ENCODE assay signal across 8 mouse cellular contexts in genomic region chr4:108458201-108458741, GRCm38 (mm10). TPM values are rescaled to one million over a fixed set of nuclear protein-coding genes. Genes with fewer than 3 reads are reported as not detected.
DNase-seq lines count a peak whose midpoint lies in the region; ATAC-seq and TF ChIP-seq lines count a peak whose summit lies in the region.

No protein-coding gene starts in this region.

- H3K36me3 ChIP-seq in kidney, embryonic 15.5 days: peaks cover 9% of the 10 kb centered on the region; the same call in 1 of the 2 replicates
- peaks cover 4% of the 10 kb centered on the region; the same call in 1 of the 2 replicates for H3K36me3 ChIP-seq in heart, embryonic 15.5 days
- H3K36me3 ChIP-seq in liver, postnatal 0 days (replicated peaks; ENCODE audit: insufficient read depth, low read length): no peaks in the 10 kb centered on the region
- H3K36me3 ChIP-seq in splenic B cell, adult 2 months (ENCODE audit: control insufficient read depth, insufficient read depth, low read length, poor library complexity, severe bottlenecking): 0 out of 2 replicates have a peak, but pooled peaks cover 2% of the 10 kb centered on the region

- peak overlapping the region; percentile 99 for H3K27ac ChIP-seq in kidney, embryonic 15.5 days
- H3K27ac ChIP-seq in bone marrow, adult 2 months (ENCODE audit: control insufficient read depth, insufficient read depth, low read depth, low read length, poor library complexity): no peak overlapping the region; the same call in 1 of the 2 replicates
- H3K27ac ChIP-seq in heart, embryonic 15.5 days: peak overlapping the region; percentile 97
- H3K27ac ChIP-seq in liver, postnatal 0 days (ENCODE audit: low read depth): peak overlapping the region; percentile 99

- 23% methylated on average over 5 of the region's 5 CpGs for WGBS in kidney, embryonic 15.5 days
- 3% methylated on average over 5 of the region's 5 CpGs for WGBS in bone marrow, adult 2 months
- 23% methylated on average over 5 of the region's 5 CpGs for WGBS in heart, embryonic 15.5 days
- WGBS in liver, postnatal 0 days (ENCODE audit: insufficient replicate concordance): 13% methylated on average over 5 of the region's 5 CpGs

- ATAC-seq in kidney, embryonic 15.5 days (replicated peaks; ENCODE audit: low FRiP score): no peak
- ATAC-seq in heart, embryonic 15.5 days (replicated peaks; ENCODE audit: insufficient number of reproducible peaks, insufficient read depth, low FRiP score, low read depth): no peak
- ATAC-seq in liver, postnatal 0 days: no peak

- H3K9me3 ChIP-seq in kidney, embryonic 15.5 days (replicated peaks): no peaks in the 10 kb centered on the region
- no peaks in the 10 kb centered on the region for H3K9me3 ChIP-seq in heart, embryonic 15.5 days (replicated peaks)
- no peaks in the 10 kb centered on the region for H3K9me3 ChIP-seq in liver, postnatal 0 days (ENCODE audit: low read length)

- no peak for TF ChIP-seq CTCF in bone marrow, adult 2 months (IDR thresholded peaks at IDR 0.05; ENCODE audit: control insufficient read depth, insufficient read depth, low read length)
- no peak for TF ChIP-seq CTCF in liver, postnatal 0 days (IDR thresholded peaks at IDR 0.05; ENCODE audit: low read depth)

- H3K4me3 ChIP-seq in kidney, embryonic 15.5 days (replicated peaks): peak overlapping the region; percentile 75
- peak overlapping the region; percentile 12 for H3K4me3 ChIP-seq in bone marrow, adult 2 months (replicated peaks; ENCODE audit: control insufficient read depth, low read depth, low read length)
- peak overlapping the region; percentile 61 for H3K4me3 ChIP-seq in heart, embryonic 15.5 days
- H3K4me3 ChIP-seq in liver, postnatal 0 days (ENCODE audit: low read depth, low read length): peak overlapping the region; percentile 98

- H3K4me2 ChIP-seq in kidney, embryonic 15.5 days: peak overlapping the region; percentile 88
- peak overlapping the region; percentile 87 for H3K4me2 ChIP-seq in heart, embryonic 15.5 days
- peak overlapping the region; percentile 89 for H3K4me2 ChIP-seq in liver, postnatal 0 days (ENCODE audit: low read depth, low read length)

- DNase-seq in kidney, postnatal 14 days: no peak
- DNase-seq in liver, postnatal 0 days: no peak
- peak; percentile 77 for DNase-seq in splenic B cell, adult 2 months (ENCODE audit: low read depth, low spot score)
- no peak for DNase-seq in left cerebral cortex, adult 11 months (ENCODE audit: low spot score)
- no peak for DNase-seq in yolk sac, embryonic 10.5 days (ENCODE audit: low spot score)

- TF ChIP-seq EP300 in liver, postnatal 0 days (IDR thresholded peaks at IDR 0.05; ENCODE audit: low read depth): no peak

- peaks cover 12% of the 10 kb centered on the region for H3K4me1 ChIP-seq in kidney, embryonic 15.5 days
- peaks cover 2% of the 10 kb centered on the region for H3K4me1 ChIP-seq in bone marrow, adult 2 months (ENCODE audit: control insufficient read depth, insufficient read depth, low read length)
- H3K4me1 ChIP-seq in heart, embryonic 15.5 days (replicated peaks): peaks cover 10% of the 10 kb centered on the region
- peaks cover 31% of the 10 kb centered on the region for H3K4me1 ChIP-seq in liver, postnatal 0 days (ENCODE audit: insufficient read depth)

- H3K27me3 ChIP-seq in kidney, embryonic 15.5 days: no peaks in the 10 kb centered on the region
- H3K27me3 ChIP-seq in heart, embryonic 15.5 days: no peaks in the 10 kb centered on the region
- no peaks in the 10 kb centered on the region for H3K27me3 ChIP-seq in liver, postnatal 0 days (ENCODE audit: insufficient read depth, low read length)
- H3K27me3 ChIP-seq in splenic B cell, adult 2 months (ENCODE audit: control insufficient read depth, insufficient read depth, low read length, poor library complexity, severe bottlenecking): no peaks in the 10 kb centered on the region

- peak overlapping the region; percentile 4; the same call in 1 of the 2 replicates for H3K9ac ChIP-seq in kidney, embryonic 15.5 days
- peak overlapping the region; percentile 89 for H3K9ac ChIP-seq in heart, embryonic 15.5 days
- peak overlapping the region; percentile 99 for H3K9ac ChIP-seq in liver, postnatal 0 days (replicated peaks)

- TF ChIP-seq POLR2A in bone marrow, adult 2 months (IDR thresholded peaks at IDR 0.05; ENCODE audit: borderline replicate concordance, control insufficient read depth, low read depth, low read length): no peak

RNA-seq across cellular contexts. Expression of gene Tut4, which starts 1.0 kb away (rescaled TPM):
- polyA plus RNA-seq in kidney, embryonic 15.5 days (2015; fragmentation: Nextera tagmentation; extraction: Ambion mirVana): 70.3 and 74.0 TPM in 2 replicates
- 11.5 and 16.6 TPM in 2 replicates for polyA plus RNA-seq in bone marrow, adult 2 months (2011; ENCODE audit: insufficient read depth, insufficient read length, low replicate concordance, missing spikeins)
- 38.0 and 43.5 TPM in 2 replicates for polyA plus RNA-seq in heart, embryonic 15.5 days (2015; fragmentation: Nextera tagmentation; extraction: Ambion mirVana)
- 29.1 and 30.9 TPM in 2 replicates for polyA plus RNA-seq in liver, postnatal 0 days (2015; fragmentation: Nextera tagmentation; extraction: Ambion mirVana)

RNA-seq across cellular contexts. Expression of gene Gpx7, which starts 51.5 kb away (rescaled TPM):
- 62.3 and 69.4 TPM in 2 replicates for polyA plus RNA-seq in kidney, embryonic 15.5 days (2015; fragmentation: Nextera tagmentation; extraction: Ambion mirVana)
- polyA plus RNA-seq in bone marrow, adult 2 months (2011; ENCODE audit: insufficient read depth, insufficient read length, low replicate concordance, missing spikeins): 1.5 TPM in 1 of 2 replicates, not detected in the other
- polyA plus RNA-seq in heart, embryonic 15.5 days (2015; fragmentation: Nextera tagmentation; extraction: Ambion mirVana): 60.4 and 60.6 TPM in 2 replicates
- polyA plus RNA-seq in liver, postnatal 0 days (2015; fragmentation: Nextera tagmentation; extraction: Ambion mirVana): 14.5 and 15.6 TPM in 2 replicates

Comparison
In these comparisons a context has a peak if more than half of its experiments do, and no peak if none do; other contexts are left out.
1. H3K4me3 ChIP-seq: peak in every context shown above with its lines; median percentile 98 in liver, postnatal 0 days; 75 in kidney, embryonic 15.5 days; 61 in heart, embryonic 15.5 days; 12 in bone marrow, adult 2 months.
2. H3K9ac ChIP-seq: peak in every context shown above with its lines; median percentile 99 in liver, postnatal 0 days; 89 in heart, embryonic 15.5 days; 4 in kidney, embryonic 15.5 days.